Mouse (Mus musculus) kidney, postnatal 10 days (tissue): ENCODE results near the gene Vmn1r168.
"Not testable (repeated sequence)": the region's sequence is repeated elsewhere in the genome, so short reads cannot be mapped to it uniquely, and the experiment has no call there.

Experiments
- DNase-seq: peaks from one replicate; pipeline ENCODE4 v3.0.0; 2021; ENCODE audit warnings: mixed read lengths

The Vmn1r168 gene

GRCm38 (mm10) chr7:23539432-23539831 lies at the start of gene Vmn1r168:
Gene Vmn1r168 (plus strand): TSS chr7:23539732.
- not testable (repeated sequence) for DNase-seq

- not testable (repeated sequence) for DNase-seq
Observed at GRCm38 (mm10) chr7:23507106-23507505, 32.4 kb upstream of the Vmn1r168 start, which contains the start of gene Vmn1r167. Gene Vmn1r167 (minus strand): TSS chr7:23507206.

- not testable (repeated sequence) for DNase-seq
Observed at GRCm38 (mm10) chr7:23575226-23575625, 35.7 kb downstream of the Vmn1r168 start, which contains the start of gene Vmn1r169. Gene Vmn1r169 (plus strand): TSS chr7:23575526.
